Mouse (Mus musculus): ENCODE measurements around the gene Ppp1r14b. TPM values are rescaled to one million over a fixed set of nuclear protein-coding genes. Genes with fewer than 3 reads are reported as not detected.

The Ppp1r14b gene
- 189 and 221 TPM in 2 replicates for polyA plus RNA-seq (2014; fragmentation: Nextera tagmentation; extraction: Ambion mirVana)

DNA sequence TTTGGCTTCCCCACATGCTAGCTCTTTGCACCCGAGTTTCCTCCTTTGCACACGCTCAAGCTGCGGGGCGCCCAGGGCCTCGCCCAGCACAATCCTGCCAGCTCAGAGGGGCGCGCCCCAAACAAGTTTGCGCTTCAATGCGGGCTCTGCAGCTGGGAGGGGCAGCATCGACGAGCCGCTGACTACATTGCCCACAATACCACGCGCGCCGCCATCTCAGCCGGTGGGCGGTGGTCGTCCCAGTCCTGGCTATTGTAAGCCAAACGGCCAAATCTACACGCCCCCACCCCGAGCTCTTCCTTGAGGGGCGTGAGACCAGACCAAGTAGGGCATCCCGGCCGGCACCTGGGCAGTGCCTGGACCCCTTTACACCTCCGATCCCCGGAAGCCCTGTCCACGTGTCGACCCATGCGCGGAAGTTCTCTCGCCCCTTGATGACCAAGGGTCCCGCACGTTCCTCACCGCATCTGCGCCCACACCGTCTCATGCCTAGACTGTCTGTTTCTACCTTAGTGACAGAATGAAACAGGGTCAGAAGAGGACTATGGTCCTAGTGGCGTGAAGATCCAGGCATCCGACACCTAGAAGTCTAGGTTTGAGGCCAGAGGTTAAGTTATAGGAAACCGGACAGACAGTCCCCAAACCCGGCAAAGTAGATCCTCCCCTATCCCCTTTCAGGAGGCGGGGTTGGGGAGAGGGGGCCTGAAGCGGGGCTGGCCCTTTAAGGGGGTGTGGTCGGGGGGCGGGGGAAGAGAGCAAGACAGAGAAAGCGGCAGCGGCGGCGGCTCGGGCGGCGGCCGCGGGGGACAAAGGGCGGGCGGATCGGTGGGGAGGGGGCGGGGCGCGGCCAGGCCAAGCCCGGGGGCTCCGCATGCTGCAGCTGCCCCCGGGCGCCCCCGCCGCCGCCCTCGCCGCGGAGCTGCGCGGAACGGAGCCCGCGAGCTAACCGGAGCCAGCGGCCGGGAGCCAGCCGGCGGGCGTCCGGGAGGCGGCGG lies at the start of gene Ppp1r14b:
Ppp1r14b (plus strand) TSS at position 758 of the 995 bp plus-strand sequence.
- peak within 1 kb of the TSS; percentile 90 for H3K9ac ChIP-seq (ENCODE audit: low read depth, low read length)
- DNase-seq (ENCODE audit: low spot score): peak; percentile 91
- H3K36me3 ChIP-seq (ENCODE audit: control insufficient read depth, insufficient read depth, low read length): peaks cover 17% of the 10 kb centered on the region

DNA sequence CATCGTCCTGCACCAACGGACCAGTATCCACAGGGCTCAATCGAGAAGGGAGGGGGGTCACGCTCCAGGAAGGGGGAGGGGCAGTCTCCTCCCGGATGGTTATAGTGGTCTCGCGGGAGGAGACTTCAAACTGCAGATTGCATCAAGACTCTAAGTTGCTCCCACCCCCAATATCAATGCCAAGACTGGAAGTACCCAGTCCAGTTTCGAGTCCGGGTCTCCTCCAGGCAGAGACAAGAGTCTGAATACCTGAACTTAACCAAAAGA lies 49.5 kb upstream of the Ppp1r14b start, which contains the start of gene Catsperz:
Catsperz (minus strand) TSS at position 74 of the 267 bp plus-strand sequence.
- ATAC-seq (replicated peaks; ENCODE audit: low FRiP score) (no peak), DNase-seq (ENCODE audit: low spot score) (no peak)
- H3K36me3 ChIP-seq (ENCODE audit: control insufficient read depth, insufficient read depth, low read length): no peaks in the 10 kb centered on the region
- H3K4me2 ChIP-seq: peak within 1 kb of the TSS; percentile 53
- WGBS: 5% methylated on average over 9 of the region's 9 CpGs
- H3K27me3 ChIP-seq (replicated peaks; ENCODE audit: control insufficient read depth, insufficient read depth, low read length): peaks cover 67% of the 10 kb centered on the region
- H3K4me1 ChIP-seq (replicated peaks; ENCODE audit: control insufficient read depth, insufficient read depth, low read length): peaks cover 32% of the 10 kb centered on the region
- H3K27ac ChIP-seq (ENCODE audit: low read depth, low read length): no peak within 1 kb of the TSS
- H3K9me3 ChIP-seq (ENCODE audit: control insufficient read depth, low read length): no peaks in the 10 kb centered on the region
- peak within 1 kb of the TSS; percentile 10; the same call in 1 of the 2 replicates for H3K9ac ChIP-seq (ENCODE audit: low read depth, low read length)
- H3K4me3 ChIP-seq (ENCODE audit: low read depth, low read length): peak within 1 kb of the TSS; percentile 29

More for the DNA sequence above, at the start of gene Ppp1r14b:
- Histone ChIP-seq H3K4me1 (replicated peaks; ENCODE audit: control insufficient read depth, insufficient read depth, low read length) (peaks cover 62% of the 10 kb centered on the region), H3K4me3 (ENCODE audit: low read depth, low read length) (peak within 1 kb of the TSS; percentile 85), H3K9me3 (ENCODE audit: control insufficient read depth, low read length) (no peaks in the 10 kb centered on the region), H3K4me2 (peak within 1 kb of the TSS; percentile 98), H3K27ac (ENCODE audit: low read depth, low read length) (peak within 1 kb of the TSS; percentile 89), H3K27me3 (replicated peaks; ENCODE audit: control insufficient read depth, insufficient read depth, low read length) (no peaks in the 10 kb centered on the region)
- ATAC-seq (replicated peaks; ENCODE audit: low FRiP score): peak; percentile 72
- WGBS: under 1% methylated on average over 78 of the region's 84 CpGs

DNA sequence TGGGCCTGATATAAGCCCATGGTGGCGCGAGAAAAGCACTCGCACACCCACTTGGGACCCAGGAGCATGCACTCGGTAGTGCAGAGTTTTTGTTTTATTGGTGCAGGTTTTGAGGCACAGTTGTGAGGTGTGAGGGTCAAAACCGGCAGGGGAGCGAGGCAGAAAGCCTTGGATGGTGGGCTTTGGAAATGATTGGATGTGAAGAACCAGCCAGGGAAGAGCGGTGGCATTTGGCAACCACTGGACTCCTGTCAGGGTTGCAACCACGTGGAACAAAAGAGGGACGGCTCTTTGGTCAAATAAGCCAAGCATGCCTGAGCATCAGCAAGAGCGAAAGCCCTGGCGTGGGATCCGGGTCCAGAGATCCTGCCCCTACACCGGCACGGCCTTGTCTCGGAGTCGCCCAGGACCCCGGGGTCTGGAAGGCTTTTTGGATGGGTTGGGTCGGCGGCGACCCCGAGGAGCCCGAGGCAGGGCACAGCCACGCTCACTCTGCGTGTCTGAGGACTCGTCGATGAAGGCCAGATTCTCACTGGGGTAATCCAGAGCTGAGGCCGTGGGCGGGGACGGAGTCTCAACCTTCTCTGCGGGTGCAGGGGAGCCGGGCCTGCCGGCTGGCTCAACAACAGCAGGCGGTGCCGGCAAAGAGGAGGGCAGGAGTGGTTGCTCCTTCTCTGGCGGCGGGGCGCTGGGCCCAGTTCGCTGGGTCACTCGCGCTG lies 49.0 kb upstream of the Ppp1r14b start:
- 15% methylated on average over 39 of the region's 40 CpGs for WGBS
- Histone ChIP-seq H3K4me3 (ENCODE audit: low read depth, low read length) (peak overlapping the region; percentile 29), H3K9me3 (ENCODE audit: control insufficient read depth, low read length) (no peaks in the 10 kb centered on the region), H3K27me3 (replicated peaks; ENCODE audit: control insufficient read depth, insufficient read depth, low read length) (peaks cover 72% of the 10 kb centered on the region), H3K4me1 (replicated peaks; ENCODE audit: control insufficient read depth, insufficient read depth, low read length) (peaks cover 27% of the 10 kb centered on the region), H3K4me2 (peak overlapping the region; percentile 53), H3K36me3 (ENCODE audit: control insufficient read depth, insufficient read depth, low read length) (no peaks in the 10 kb centered on the region), H3K27ac (ENCODE audit: low read depth, low read length) (no peak overlapping the region), H3K9ac (ENCODE audit: low read depth, low read length) (no peak overlapping the region)
- DNase-seq (ENCODE audit: low spot score) (peak; percentile 39), ATAC-seq (replicated peaks; ENCODE audit: low FRiP score) (no peak)

DNA sequence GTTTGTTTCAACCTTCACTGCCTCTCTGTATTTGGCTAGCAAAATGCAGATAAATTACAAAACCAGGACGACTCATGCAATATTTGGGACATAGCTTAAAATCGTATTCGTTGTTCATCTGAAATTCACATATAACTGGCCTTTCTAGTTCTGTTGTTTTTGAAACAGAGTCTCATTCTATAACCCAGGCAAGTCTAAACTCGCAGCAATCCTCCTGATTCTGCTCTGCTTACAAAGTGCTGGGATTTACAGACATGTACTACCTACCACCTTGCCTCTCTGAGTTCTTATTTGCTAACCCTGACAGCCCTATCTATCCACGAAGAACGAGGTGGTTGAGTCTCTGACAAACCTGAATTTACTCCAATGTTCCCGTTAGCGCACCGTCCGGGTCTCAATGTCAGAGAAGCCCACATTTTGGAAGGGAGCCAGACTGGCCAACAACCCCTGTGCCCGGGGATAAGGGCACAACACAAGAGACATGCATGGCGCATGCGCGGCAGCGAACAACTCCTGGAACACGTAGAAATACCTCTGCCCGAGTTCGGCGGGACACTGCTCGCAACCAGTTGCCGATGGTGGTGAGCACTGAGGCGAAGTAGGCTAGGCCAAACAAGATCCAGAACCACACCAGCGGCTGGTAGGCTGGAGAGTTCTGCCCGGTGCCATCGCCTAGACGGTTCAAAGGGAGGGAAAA lies 48.1 kb upstream of the Ppp1r14b start:
- H3K27me3 ChIP-seq (replicated peaks; ENCODE audit: control insufficient read depth, insufficient read depth, low read length): peaks cover 82% of the 10 kb centered on the region
- H3K36me3 ChIP-seq (ENCODE audit: control insufficient read depth, insufficient read depth, low read length): no peaks in the 10 kb centered on the region
- no peaks in the 10 kb centered on the region for H3K9me3 ChIP-seq (ENCODE audit: control insufficient read depth, low read length)
- H3K27ac ChIP-seq (ENCODE audit: low read depth, low read length): no peak overlapping the region
- H3K4me2 ChIP-seq: peak overlapping the region; percentile 56
- peaks cover 25% of the 10 kb centered on the region for H3K4me1 ChIP-seq (replicated peaks; ENCODE audit: control insufficient read depth, insufficient read depth, low read length)
- ATAC-seq (replicated peaks; ENCODE audit: low FRiP score) (no peak), DNase-seq (ENCODE audit: low spot score) (peak; percentile 42)
- H3K9ac ChIP-seq (ENCODE audit: low read depth, low read length): no peak overlapping the region
- H3K4me3 ChIP-seq (ENCODE audit: low read depth, low read length): peak overlapping the region; percentile 29; the same call in 1 of the 2 replicates
- 11% methylated on average over 26 of the region's 26 CpGs for WGBS

DNA sequence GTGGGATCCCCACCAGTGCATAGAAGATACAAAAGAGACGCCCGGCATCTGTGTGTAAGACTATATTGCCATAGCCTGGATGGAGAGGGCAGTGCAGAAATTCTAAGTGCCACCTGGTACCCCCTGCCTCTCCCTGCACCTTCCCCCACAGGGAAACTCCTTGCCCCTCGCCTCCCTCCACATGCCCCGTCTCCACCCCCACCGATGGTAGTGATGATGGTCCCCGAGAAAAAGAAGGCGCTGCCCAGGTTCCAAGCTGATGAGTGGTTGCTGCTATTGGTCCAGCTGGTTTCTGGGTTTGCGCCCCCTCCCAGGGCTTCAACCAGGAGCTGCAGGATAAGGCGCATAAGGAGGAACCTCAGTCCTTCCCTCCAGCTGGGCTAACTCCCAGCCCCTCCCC lies 46.7 kb upstream of the Ppp1r14b start:
- Histone ChIP-seq H3K27me3 (replicated peaks; ENCODE audit: control insufficient read depth, insufficient read depth, low read length) (peaks cover 93% of the 10 kb centered on the region), H3K4me1 (replicated peaks; ENCODE audit: control insufficient read depth, insufficient read depth, low read length) (peaks cover 16% of the 10 kb centered on the region), H3K4me2 (no peak overlapping the region), H3K9ac (ENCODE audit: low read depth, low read length) (no peak overlapping the region), H3K4me3 (ENCODE audit: low read depth, low read length) (no peak overlapping the region), H3K36me3 (ENCODE audit: control insufficient read depth, insufficient read depth, low read length) (no peaks in the 10 kb centered on the region), H3K27ac (ENCODE audit: low read depth, low read length) (no peak overlapping the region), H3K9me3 (ENCODE audit: control insufficient read depth, low read length) (no peaks in the 10 kb centered on the region)
- 14% methylated on average over 9 of the region's 9 CpGs for WGBS
- DNase-seq (ENCODE audit: low spot score) (no peak), ATAC-seq (replicated peaks; ENCODE audit: low FRiP score) (no peak)

DNA sequence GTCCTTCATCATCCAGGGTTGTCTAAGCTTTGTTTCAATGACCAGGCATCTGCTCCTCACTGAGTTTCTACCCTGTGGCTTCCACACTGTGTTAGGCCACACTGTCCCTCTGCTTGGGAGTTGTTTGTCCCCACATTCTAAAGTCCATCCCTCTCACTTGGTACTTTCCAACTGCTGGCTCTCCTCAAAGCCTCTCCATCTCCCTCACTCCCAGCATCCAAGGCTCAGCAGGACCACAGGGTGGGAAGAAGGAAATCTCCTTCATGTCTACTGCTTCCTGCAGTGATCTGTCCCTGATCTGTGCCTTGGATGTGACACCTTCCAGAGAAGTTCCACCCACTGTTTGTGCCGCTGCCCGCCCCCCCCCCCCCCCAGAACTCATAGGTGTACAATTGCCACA lies 43.8 kb upstream of the Ppp1r14b start:
- no peaks in the 10 kb centered on the region for H3K36me3 ChIP-seq (ENCODE audit: control insufficient read depth, insufficient read depth, low read length)
- no peak overlapping the region for H3K9ac ChIP-seq (ENCODE audit: low read depth, low read length)
- H3K27me3 ChIP-seq (replicated peaks; ENCODE audit: control insufficient read depth, insufficient read depth, low read length): peaks cover 96% of the 10 kb centered on the region
- H3K4me2 ChIP-seq: no peak overlapping the region
- ATAC-seq (replicated peaks; ENCODE audit: low FRiP score) (no peak), DNase-seq (ENCODE audit: low spot score) (no peak)
- no peak overlapping the region for H3K27ac ChIP-seq (ENCODE audit: low read depth, low read length)
- 0% methylated on average over 1 of the region's 2 CpGs for WGBS
- no peaks in the 10 kb centered on the region for H3K9me3 ChIP-seq (ENCODE audit: control insufficient read depth, low read length)
- peaks cover 4% of the 10 kb centered on the region; the same call in 1 of the 2 replicates for H3K4me1 ChIP-seq (replicated peaks; ENCODE audit: control insufficient read depth, insufficient read depth, low read length)
- H3K4me3 ChIP-seq (ENCODE audit: low read depth, low read length): no peak overlapping the region

DNA sequence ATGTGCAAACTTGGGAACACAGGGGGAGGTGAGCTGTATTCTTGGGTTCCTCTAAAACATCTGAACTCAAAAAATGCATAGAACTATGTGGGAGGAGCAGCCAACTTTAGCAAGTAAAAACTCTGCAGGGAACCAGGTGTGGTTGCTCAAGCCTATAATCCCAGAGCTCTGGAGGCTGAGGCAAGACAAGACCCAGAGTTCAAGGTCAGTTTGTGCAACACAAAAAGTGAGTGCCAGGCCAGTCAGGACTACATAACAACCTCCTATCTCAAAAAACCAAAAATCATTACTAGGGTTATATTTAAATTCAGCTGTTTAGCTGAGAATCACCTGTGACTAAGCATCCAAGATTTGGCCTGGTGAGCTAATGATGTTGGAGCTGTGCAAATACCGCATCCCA lies 42.8 kb upstream of the Ppp1r14b start:
- Histone ChIP-seq H3K9ac (ENCODE audit: low read depth, low read length) (no peak overlapping the region), H3K9me3 (ENCODE audit: control insufficient read depth, low read length) (no peaks in the 10 kb centered on the region), H3K4me3 (ENCODE audit: low read depth, low read length) (no peak overlapping the region), H3K4me2 (no peak overlapping the region), H3K36me3 (ENCODE audit: control insufficient read depth, insufficient read depth, low read length) (no peaks in the 10 kb centered on the region), H3K4me1 (replicated peaks; ENCODE audit: control insufficient read depth, insufficient read depth, low read length) (peaks cover under 1% of the 10 kb centered on the region; the same call in 1 of the 2 replicates), H3K27me3 (replicated peaks; ENCODE audit: control insufficient read depth, insufficient read depth, low read length) (peaks cover 89% of the 10 kb centered on the region), H3K27ac (ENCODE audit: low read depth, low read length) (no peak overlapping the region)
- DNase-seq (ENCODE audit: low spot score): no peak
- ATAC-seq (replicated peaks; ENCODE audit: low FRiP score): no peak
- WGBS: 54% methylated on average over 1 of the region's 1 CpGs

DNA sequence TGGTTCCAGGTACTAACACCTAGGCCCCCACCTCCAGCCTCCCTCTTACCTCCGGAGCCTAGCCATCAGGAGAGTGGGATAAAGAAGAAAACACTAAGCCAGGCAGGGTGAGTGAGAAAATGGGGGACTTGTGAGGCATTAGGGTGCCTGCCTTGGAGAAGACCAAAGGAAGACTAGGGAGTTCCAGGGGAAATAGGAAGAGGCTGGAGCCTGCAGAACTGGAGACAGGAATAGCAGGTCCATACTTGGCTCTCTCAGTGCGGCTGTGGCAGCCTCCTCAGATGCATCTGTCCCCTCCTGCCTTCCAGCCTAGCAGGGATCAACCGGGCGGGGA lies 41.7 kb upstream of the Ppp1r14b start:
- ATAC-seq (replicated peaks; ENCODE audit: low FRiP score) (no peak), DNase-seq (ENCODE audit: low spot score) (no peak)
- WGBS: 24% methylated on average over 4 of the region's 4 CpGs
- H3K4me1 ChIP-seq (replicated peaks; ENCODE audit: control insufficient read depth, insufficient read depth, low read length): no peaks in the 10 kb centered on the region; the same call in 1 of the 2 replicates
- no peaks in the 10 kb centered on the region for H3K36me3 ChIP-seq (ENCODE audit: control insufficient read depth, insufficient read depth, low read length)
- H3K27me3 ChIP-seq (replicated peaks; ENCODE audit: control insufficient read depth, insufficient read depth, low read length): peaks cover 78% of the 10 kb centered on the region
- no peak overlapping the region for H3K4me3 ChIP-seq (ENCODE audit: low read depth, low read length)
- H3K27ac ChIP-seq (ENCODE audit: low read depth, low read length): no peak overlapping the region
- no peaks in the 10 kb centered on the region for H3K9me3 ChIP-seq (ENCODE audit: control insufficient read depth, low read length)
- H3K4me2 ChIP-seq: no peak overlapping the region
- H3K9ac ChIP-seq (ENCODE audit: low read depth, low read length): no peak overlapping the region

Data from liver, embryonic 11.5 days (tissue).